Mouse (Mus musculus): ENCODE results near the gene Myrfl. TPM values are rescaled to one million over a fixed set of nuclear protein-coding genes. Genes with fewer than 3 reads are reported as not detected.

Gene Myrfl
- total and polyA plus RNA-seq, 3 experiments = 0.11 TPM; not detected in 2

GRCm38 (mm10) chr10:116748681-116749080, 148.0 kb downstream of the Myrfl start:
- no peaks in the 10 kb centered on the region for H3K27me3 ChIP-seq (ENCODE audit: insufficient read depth, low read length)
- H3K4me1 ChIP-seq (ENCODE audit: insufficient read depth, low read depth, low read length) = no peaks in the 10 kb centered on the region
- no peak for DNase-seq (ENCODE audit: low spot score)
- no peaks in the 10 kb centered on the region for H3K36me3 ChIP-seq (replicated peaks)
- no peak for ATAC-seq (ENCODE audit: extremely low read depth, insufficient number of reproducible peaks, low FRiP score, poor library complexity, severe bottlenecking)
- peaks cover 46% of the 10 kb centered on the region for H3K9me3 ChIP-seq (replicated peaks)
- no peak overlapping the region for H3K4me3 ChIP-seq (ENCODE audit: low read depth, low read length)
- TF ChIP-seq CTCF (IDR thresholded peaks at IDR 0.05; ENCODE audit: low read depth, low read length) = no peak
- TF ChIP-seq GATA2 (IDR thresholded peaks at IDR 0.05; ENCODE audit: borderline replicate concordance, low read depth, low read length) = no peak
- TF ChIP-seq TAL1 (conservative IDR thresholded peaks at IDR 0.05; ENCODE audit: low read depth, low read length) = no peak
- no peak for TF ChIP-seq GATA1 (IDR thresholded peaks at IDR 0.05; ENCODE audit: borderline replicate concordance, low read length)
- no peak for TF ChIP-seq POLR2AphosphoS5 (IDR thresholded peaks at IDR 0.05; ENCODE audit: insufficient replicate concordance, low read depth, low read length)

GRCm38 (mm10) chr10:116746281-116747011, 150.3 kb downstream of the Myrfl start:
- ATAC-seq (ENCODE audit: extremely low read depth, insufficient number of reproducible peaks, low FRiP score, poor library complexity, severe bottlenecking) = no peak

GRCm38 (mm10) chr10:116742696-116743095, 154.0 kb downstream of the Myrfl start:
- DNase-seq (ENCODE audit: low spot score) (no peak), ATAC-seq (ENCODE audit: extremely low read depth, insufficient number of reproducible peaks, low FRiP score, poor library complexity, severe bottlenecking) (no peak)
- H3K4me3 ChIP-seq (ENCODE audit: low read depth, low read length) = no peak overlapping the region
- no peaks in the 10 kb centered on the region for H3K27me3 ChIP-seq (ENCODE audit: insufficient read depth, low read length)
- no peaks in the 10 kb centered on the region for H3K36me3 ChIP-seq (replicated peaks)
- no peaks in the 10 kb centered on the region for H3K4me1 ChIP-seq (ENCODE audit: insufficient read depth, low read depth, low read length)
- TF ChIP-seq CTCF (IDR thresholded peaks at IDR 0.05; ENCODE audit: low read depth, low read length) (no peak), GATA1 (IDR thresholded peaks at IDR 0.05; ENCODE audit: borderline replicate concordance, low read length) (no peak), GATA2 (IDR thresholded peaks at IDR 0.05; ENCODE audit: borderline replicate concordance, low read depth, low read length) (no peak), TAL1 (conservative IDR thresholded peaks at IDR 0.05; ENCODE audit: low read depth, low read length) (no peak)
- peaks cover 50% of the 10 kb centered on the region for H3K9me3 ChIP-seq (replicated peaks)

More at GRCm38 (mm10) chr10:116746281-116747011, 150.3 kb downstream of the Myrfl start:
- no peak overlapping the region for H3K4me3 ChIP-seq (ENCODE audit: low read depth, low read length)
- H3K36me3 ChIP-seq (replicated peaks) = no peaks in the 10 kb centered on the region
- no peaks in the 10 kb centered on the region for H3K4me1 ChIP-seq (ENCODE audit: insufficient read depth, low read depth, low read length)
- H3K27me3 ChIP-seq (ENCODE audit: insufficient read depth, low read length) = no peaks in the 10 kb centered on the region
- no peak for DNase-seq (ENCODE audit: low spot score)
- H3K9me3 ChIP-seq (replicated peaks) = peaks cover 47% of the 10 kb centered on the region
- no peak for TF ChIP-seq TAL1 (conservative IDR thresholded peaks at IDR 0.05; ENCODE audit: low read depth, low read length)
- no peak for TF ChIP-seq POLR2AphosphoS5 (IDR thresholded peaks at IDR 0.05; ENCODE audit: insufficient replicate concordance, low read depth, low read length)
- no peak for TF ChIP-seq CTCF (IDR thresholded peaks at IDR 0.05; ENCODE audit: low read depth, low read length)
- TF ChIP-seq GATA2 (IDR thresholded peaks at IDR 0.05; ENCODE audit: borderline replicate concordance, low read depth, low read length) = no peak
- TF ChIP-seq GATA1 (IDR thresholded peaks at IDR 0.05; ENCODE audit: borderline replicate concordance, low read length) = no peak

DNA sequence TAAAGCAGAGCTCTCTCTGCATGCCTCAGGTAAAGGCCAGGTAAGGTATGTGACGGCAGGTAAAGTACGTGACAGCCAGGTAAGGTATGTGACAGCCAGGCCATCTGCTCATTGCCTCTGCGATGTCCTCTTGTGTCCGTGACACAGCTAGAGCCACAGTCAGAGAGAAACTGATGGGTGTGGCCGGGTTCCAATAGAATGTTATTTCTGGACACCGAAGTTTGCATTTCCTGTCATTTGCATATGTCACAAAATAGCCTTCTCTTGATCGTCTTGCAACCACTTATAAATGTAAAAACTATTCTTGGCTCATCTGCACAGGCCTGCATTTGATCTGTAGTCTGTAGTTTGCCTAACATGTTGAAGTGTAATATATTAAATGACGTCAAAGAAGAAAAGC, 154.5 kb downstream of the Myrfl start:
- Histone ChIP-seq H3K9me3 (replicated peaks) (peaks cover 49% of the 10 kb centered on the region), H3K4me3 (ENCODE audit: low read depth, low read length) (no peak overlapping the region), H3K27me3 (ENCODE audit: insufficient read depth, low read length) (no peaks in the 10 kb centered on the region), H3K4me1 (ENCODE audit: insufficient read depth, low read depth, low read length) (no peaks in the 10 kb centered on the region), H3K36me3 (replicated peaks) (no peaks in the 10 kb centered on the region)
- ATAC-seq (ENCODE audit: extremely low read depth, insufficient number of reproducible peaks, low FRiP score, poor library complexity, severe bottlenecking) (no peak), DNase-seq (ENCODE audit: low spot score) (no peak)
- TF ChIP-seq POLR2AphosphoS5 (IDR thresholded peaks at IDR 0.05; ENCODE audit: insufficient replicate concordance, low read depth, low read length) (no peak), TAL1 (conservative IDR thresholded peaks at IDR 0.05; ENCODE audit: low read depth, low read length) (no peak), CTCF (IDR thresholded peaks at IDR 0.05; ENCODE audit: low read depth, low read length) (no peak), GATA1 (IDR thresholded peaks at IDR 0.05; ENCODE audit: borderline replicate concordance, low read length) (no peak), GATA2 (IDR thresholded peaks at IDR 0.05; ENCODE audit: borderline replicate concordance, low read depth, low read length) (no peak)

DNA sequence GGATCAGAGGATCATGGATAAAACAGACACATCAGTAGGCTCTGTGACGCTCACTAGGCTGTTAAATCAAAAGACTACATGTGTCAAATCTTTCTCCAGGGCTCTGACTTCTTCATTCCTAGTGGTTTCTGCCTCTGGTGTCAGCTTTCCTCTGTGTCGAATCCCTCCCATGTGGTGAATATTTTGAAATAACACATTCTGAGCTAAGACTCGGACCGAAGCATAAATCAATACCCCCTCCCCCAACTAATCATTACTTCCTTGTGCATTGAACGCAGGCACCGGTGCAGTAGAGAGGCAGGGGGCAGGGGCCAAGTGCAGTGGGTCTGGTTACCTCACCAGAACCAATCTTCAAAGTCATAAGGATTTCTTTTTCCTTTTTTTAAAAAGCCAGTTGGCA, 155.4 kb downstream of the Myrfl start:
- TF ChIP-seq GATA1 (IDR thresholded peaks at IDR 0.05; ENCODE audit: borderline replicate concordance, low read length) (no peak), TAL1 (conservative IDR thresholded peaks at IDR 0.05; ENCODE audit: low read depth, low read length) (no peak), CTCF (IDR thresholded peaks at IDR 0.05; ENCODE audit: low read depth, low read length) (no peak), GATA2 (IDR thresholded peaks at IDR 0.05; ENCODE audit: borderline replicate concordance, low read depth, low read length) (no peak), POLR2AphosphoS5 (IDR thresholded peaks at IDR 0.05; ENCODE audit: insufficient replicate concordance, low read depth, low read length) (no peak)
- no peak for DNase-seq (ENCODE audit: low spot score)
- ATAC-seq (ENCODE audit: extremely low read depth, insufficient number of reproducible peaks, low FRiP score, poor library complexity, severe bottlenecking) = no peak
- H3K9me3 ChIP-seq (replicated peaks) = peaks cover 49% of the 10 kb centered on the region
- no peak overlapping the region for H3K4me3 ChIP-seq (ENCODE audit: low read depth, low read length)
- H3K27me3 ChIP-seq (ENCODE audit: insufficient read depth, low read length) = no peaks in the 10 kb centered on the region
- H3K4me1 ChIP-seq (ENCODE audit: insufficient read depth, low read depth, low read length) = no peaks in the 10 kb centered on the region
- H3K36me3 ChIP-seq (replicated peaks) = no peaks in the 10 kb centered on the region

GRCm38 (mm10) chr10:116740073-116740472, 156.6 kb downstream of the Myrfl start:
- TF ChIP-seq GATA2 (IDR thresholded peaks at IDR 0.05; ENCODE audit: borderline replicate concordance, low read depth, low read length) (no peak), POLR2AphosphoS5 (IDR thresholded peaks at IDR 0.05; ENCODE audit: insufficient replicate concordance, low read depth, low read length) (no peak), TAL1 (conservative IDR thresholded peaks at IDR 0.05; ENCODE audit: low read depth, low read length) (no peak), GATA1 (IDR thresholded peaks at IDR 0.05; ENCODE audit: borderline replicate concordance, low read length) (no peak), CTCF (IDR thresholded peaks at IDR 0.05; ENCODE audit: low read depth, low read length) (no peak)
- Histone ChIP-seq H3K4me3 (ENCODE audit: low read depth, low read length) (no peak overlapping the region), H3K9me3 (replicated peaks) (peaks cover 55% of the 10 kb centered on the region), H3K4me1 (ENCODE audit: insufficient read depth, low read depth, low read length) (no peaks in the 10 kb centered on the region), H3K36me3 (replicated peaks) (no peaks in the 10 kb centered on the region), H3K27me3 (ENCODE audit: insufficient read depth, low read length) (no peaks in the 10 kb centered on the region)
- DNase-seq (ENCODE audit: low spot score) (no peak), ATAC-seq (ENCODE audit: extremely low read depth, insufficient number of reproducible peaks, low FRiP score, poor library complexity, severe bottlenecking) (no peak)
